Mouse (Mus musculus) layer of hippocampus, postnatal 10 days (tissue): ENCODE results near the gene Azgp1. TPM values are rescaled to one million over a fixed set of nuclear protein-coding genes. Genes with fewer than 3 reads are reported as not detected.
"Not testable (repeated sequence)": the region's sequence is repeated elsewhere in the genome, so short reads cannot be mapped to it uniquely, and the experiment has no call there.

Source experiments
- DNase-seq, 2 experiments: peaks; one replicate each; pipeline ENCODE4 v3.0.0; 2021; ENCODE audit warnings: low spot score in 2 of 2
- long read RNA-seq: library from polyadenylated mRNA; stranded (forward); transcript quantifications from one replicate; pipeline ENCODE4 v2.0.0, GENCODE M21; 2023
- total RNA-seq, 2 experiments: library from RNA; stranded (reverse); gene quantifications; 2 replicates each; pipeline ENCODE4 v1.2.3; 2021

The Azgp1 gene
- total RNA-seq, result not detected
- long read RNA-seq, result 0 reads

DNA sequence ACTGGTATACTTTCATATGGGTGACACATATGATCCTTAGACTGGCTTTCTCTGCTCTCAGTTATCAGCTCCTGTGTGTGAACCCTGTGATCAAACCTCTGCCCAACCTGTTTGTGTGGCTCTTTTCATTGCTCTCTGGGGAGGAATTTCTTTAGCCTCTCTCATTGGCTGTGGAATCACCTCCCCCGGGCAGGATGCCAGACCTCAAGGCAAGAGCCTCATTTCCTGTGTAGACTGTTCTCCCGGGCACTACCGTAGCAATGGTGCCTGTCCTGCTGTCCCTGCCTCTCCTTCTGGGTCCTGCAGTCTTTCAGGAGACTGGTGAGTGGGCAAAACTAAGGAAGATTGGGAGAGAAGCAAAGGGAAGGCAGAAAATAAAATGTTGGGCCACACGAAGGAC lies at the start of gene Azgp1:
Gene Azgp1, plus strand, starts transcription at position 221 of the 400 bp plus-strand sequence.
- DNase-seq, result no peak

- DNase-seq, result not testable (repeated sequence)
These were observed 47.4 kb upstream of the Azgp1 start for GRCm38 (mm10) chr5:137933934-137934333.

DNA sequence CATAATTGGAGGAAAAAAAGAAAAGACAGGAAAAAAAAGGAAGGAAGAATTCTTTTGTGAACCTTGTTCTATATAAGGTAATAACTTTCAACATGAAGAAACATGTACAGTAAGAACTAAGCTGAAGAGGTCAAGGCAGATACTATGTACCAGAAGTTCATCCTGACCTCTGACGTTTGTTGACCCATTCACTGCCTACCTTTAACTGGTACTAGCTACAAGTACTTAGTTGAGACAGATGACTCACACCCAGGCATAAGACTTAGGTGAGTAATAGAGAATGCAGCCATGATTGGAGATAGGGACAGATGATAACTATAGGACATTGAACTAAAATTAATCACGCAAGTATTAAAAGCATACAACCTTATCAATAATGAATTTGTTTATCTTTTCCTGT lies 44.8 kb upstream of the Azgp1 start:
- DNase-seq, result no peak

GRCm38 (mm10) chr5:137937238-137937637 lies 44.1 kb upstream of the Azgp1 start:
- no peak for DNase-seq

- DNase-seq, result no peak
These were observed 40.4 kb upstream of the Azgp1 start for GRCm38 (mm10) chr5:137940948-137941347.

- DNase-seq, result no peak
These were observed 38.2 kb upstream of the Azgp1 start for GRCm38 (mm10) chr5:137943133-137943532.

DNA sequence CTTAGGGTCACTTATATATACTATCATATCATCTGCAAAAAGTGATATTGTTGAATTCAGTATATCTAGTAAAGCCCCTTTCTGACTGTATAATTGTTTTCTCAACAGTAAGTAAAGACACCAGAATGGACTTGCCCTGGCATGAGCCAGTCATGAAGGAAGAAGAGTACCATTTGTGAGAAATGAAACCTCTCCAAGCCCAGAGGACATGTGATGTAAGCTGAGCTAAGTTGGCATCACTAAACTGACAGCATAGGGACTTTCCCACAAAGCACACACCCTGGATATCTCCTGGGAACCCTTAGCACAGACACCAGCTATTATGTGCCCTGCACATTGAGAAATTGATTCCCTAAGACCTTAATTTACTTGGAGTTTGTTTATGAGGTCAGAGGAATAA lies 34.0 kb upstream of the Azgp1 start:
- DNase-seq, result no peak

GRCm38 (mm10) chr5:137951218-137951617 lies 30.1 kb upstream of the Azgp1 start:
- DNase-seq, result peak; percentile 30 to 34

- DNase-seq, result no peak
These were observed 24.9 kb upstream of the Azgp1 start for GRCm38 (mm10) chr5:137956404-137956803.

DNA sequence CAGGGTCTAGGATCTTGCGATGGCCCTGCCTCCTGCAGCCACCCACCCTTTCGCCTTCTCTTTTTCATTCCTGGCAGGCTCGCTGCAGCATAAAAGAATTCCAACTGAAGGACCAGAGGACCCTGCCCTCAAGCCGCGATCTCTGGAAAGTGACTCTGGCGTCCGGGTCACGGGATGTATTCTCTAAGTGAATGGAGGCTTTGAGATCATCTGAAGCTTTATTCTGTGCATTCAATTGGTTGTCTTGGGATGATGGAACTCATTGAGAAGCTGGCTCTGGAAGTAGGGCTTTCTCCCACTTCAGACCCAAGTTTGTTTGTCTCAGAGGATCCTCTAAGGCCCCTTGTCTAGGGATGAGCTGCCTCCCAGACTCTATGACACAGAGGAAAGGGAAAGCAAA lies 18.4 kb upstream of the Azgp1 start, which contains the start of gene Gjc3:
Gene Gjc3, minus strand, starts transcription at position 154 of the 400 bp plus-strand sequence.
- DNase-seq, result no peak

DNA sequence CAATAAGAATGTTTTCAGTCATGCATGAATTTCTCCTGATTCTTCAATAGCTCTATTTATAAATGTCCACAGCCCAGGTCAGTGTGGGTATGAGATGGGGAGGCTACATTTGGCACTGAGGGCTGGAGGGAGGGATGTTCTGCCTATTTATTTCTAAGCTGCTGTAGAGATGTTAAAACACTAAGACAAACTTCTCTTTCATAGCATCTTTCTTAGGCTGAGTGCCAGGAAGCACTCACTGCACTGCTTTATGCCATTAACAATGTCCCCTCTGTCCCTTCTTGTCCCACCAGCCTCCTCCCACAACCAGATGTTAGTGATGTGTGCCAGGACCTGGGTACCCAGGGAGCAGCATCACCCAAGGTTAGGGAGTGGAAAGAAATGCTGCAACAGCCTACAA lies 14.8 kb upstream of the Azgp1 start:
- DNase-seq, result peak; percentile 6 to 16

- DNase-seq, result no peak
These were observed 8.2 kb upstream of the Azgp1 start for GRCm38 (mm10) chr5:137973161-137973560.

DNA sequence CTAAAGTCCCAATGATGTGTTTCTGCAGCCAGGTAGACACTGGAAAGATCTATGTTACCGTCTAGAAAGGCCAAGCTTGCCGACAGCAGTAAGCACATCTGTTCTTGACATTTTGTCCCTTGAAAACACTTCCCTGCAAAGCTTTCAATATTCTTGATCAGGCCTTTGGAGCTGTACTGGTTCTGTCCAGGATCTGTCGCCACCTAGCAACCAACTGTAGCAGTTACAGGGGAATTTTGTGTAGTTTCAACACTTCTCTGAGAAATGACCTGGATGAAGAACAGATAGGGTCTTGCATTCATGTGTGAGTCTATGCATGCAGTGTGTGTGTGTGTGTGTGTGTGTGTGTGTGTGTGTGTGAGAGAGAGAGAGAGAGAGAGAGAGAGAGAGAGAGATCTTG lies 7.6 kb upstream of the Azgp1 start:
- DNase-seq, result peak; percentile 17 to 41

DNA sequence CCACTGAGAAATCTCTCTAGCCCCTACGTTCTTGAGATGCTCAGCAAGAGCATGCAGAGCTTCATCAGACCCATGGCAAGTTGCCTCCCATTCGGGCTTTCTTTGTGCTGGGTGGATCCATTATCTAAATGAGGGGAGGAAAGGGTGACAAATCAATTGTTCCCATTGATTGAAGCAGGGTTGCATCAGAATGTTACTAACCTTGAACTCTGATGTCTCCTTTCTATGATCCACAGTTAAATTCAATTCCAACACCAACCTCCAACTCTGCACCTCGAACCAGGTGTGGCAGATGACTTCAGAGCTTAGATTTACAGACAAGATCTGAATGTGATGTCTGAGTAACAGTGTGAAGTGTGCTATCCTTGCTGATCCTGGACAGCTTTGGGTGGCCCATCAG lies 6.6 kb upstream of the Azgp1 start:
- no peak for DNase-seq

GRCm38 (mm10) chr5:137975434-137975833 lies 5.9 kb upstream of the Azgp1 start:
- DNase-seq, result no peak

DNA sequence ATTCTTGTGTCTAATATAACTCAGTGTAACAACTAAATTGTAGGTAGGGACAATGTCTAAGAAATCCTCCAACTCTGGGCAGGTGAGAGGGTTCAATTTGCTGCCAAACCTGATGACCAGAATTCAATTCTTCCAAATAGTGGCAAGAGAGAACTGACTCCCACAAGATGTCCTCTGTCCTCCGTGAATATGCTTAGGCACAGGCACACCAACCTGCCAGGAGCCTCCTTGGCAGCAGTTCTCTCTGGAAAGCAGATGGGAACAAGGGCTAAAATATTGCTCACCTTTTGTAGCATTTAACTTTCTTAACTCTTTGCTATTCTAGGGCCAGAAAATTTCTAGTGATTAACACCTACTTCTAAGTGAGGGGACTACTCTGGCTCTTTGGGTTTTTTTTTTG lies 4.0 kb upstream of the Azgp1 start:
- no peak for DNase-seq

DNA sequence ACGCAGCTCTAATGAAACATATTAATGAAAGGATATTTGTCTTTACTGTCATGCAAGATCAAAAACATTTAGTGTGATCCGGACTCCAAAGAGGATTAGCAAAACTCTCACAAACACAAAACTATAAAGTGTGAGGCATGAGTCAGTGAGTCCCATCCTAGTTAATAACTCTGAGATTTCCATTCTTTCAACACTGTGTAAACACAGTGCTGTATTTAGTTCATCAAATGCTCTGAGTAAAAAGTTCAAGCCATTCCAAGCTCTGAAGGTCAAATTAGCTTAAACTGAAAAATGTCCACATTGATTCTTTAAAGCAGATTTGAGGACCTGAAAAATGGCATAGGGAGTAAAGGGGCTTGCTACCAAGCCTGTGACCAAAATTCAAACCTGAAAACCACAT lies 2.2 kb upstream of the Azgp1 start:
- no peak for DNase-seq

GRCm38 (mm10) chr5:137986351-137986750 lies 5.0 kb downstream of the Azgp1 start:
- no peak for DNase-seq

DNA sequence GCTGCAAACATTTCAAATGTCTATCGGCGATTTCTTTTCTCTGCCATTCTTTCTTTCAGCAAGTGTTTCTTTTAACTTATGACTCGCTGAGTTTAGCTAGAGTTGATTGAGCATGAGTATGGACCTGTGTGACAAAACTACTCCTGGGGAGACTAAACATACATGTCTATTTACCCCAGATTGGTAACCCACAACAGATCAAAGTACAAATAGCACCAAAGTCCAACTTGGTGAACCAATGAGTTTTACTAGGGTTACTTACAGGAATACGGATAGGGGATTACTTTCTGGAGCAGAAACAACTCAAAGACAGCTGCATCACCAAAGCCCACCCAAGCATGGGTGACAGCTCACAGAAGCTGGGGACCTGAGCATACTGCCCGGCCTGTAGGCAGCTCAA lies 28.1 kb downstream of the Azgp1 start:
- DNase-seq, result no peak

DNA sequence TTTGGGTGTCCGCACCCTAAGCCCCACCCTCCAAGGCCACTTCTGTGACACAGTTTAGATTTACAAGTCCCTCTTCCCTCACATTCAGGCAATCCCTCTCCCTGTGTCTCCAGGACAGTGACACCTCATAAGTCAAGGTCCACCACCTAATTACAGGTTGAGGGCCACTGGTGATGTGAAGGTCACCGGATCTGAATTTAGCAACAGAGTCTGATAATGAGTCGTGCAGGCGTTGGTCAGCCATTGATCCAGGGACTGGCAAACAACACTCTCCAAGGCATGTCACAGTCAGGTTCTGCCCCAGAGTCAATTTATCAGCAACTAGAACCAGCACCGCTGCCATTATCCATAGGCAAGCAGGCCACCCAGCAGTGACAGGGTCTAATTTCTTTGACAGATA lies 31.1 kb downstream of the Azgp1 start:
- no peak for DNase-seq

DNA sequence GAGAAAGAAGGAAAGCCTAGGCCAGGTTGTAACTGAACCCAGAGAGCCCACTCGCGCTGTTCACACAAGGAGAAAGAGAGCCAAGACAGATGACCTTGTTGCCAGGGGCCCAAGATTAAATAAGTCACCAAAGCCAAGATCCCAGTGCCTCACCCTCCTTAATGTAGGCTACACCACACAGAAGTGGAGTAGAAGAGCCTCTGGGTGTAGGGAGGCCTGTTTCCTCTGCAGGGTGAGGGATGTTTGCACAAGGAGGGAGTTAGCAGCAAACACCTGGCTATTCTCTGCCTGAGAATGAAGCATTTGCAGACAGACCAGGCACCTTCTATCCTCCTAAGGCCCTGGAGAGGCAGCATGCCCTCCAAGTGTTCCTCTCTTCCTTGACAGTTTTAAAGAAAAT lies 35.2 kb downstream of the Azgp1 start:
- no peak for DNase-seq

GRCm38 (mm10) chr5:138016997-138017396 lies 35.7 kb downstream of the Azgp1 start:
- no peak for DNase-seq

DNA sequence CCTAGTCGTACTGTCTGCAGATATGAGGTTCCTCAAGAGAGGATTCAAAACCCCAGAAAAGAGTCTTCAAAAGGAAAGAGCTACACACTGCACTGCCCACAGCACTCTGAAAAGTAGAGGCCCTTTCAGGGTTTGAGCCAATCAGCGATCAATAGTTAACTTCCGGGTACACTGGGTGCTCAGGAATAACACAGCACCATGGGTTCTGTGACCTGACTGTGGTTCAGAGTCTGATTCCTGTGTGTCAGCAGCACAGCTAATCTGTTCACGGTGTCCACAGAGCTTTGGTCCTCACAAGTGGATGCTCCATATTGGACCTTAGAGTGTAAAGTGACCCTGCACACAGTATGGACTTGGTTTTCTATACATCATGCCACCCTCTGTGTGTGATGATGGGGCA lies 38.3 kb downstream of the Azgp1 start:
- not testable (repeated sequence) for DNase-seq

- not testable (repeated sequence) for DNase-seq
These were observed 39.7 kb downstream of the Azgp1 start, which contains the start of the genes Smok3a and Smok3b for GRCm38 (mm10) chr5:138020961-138021479. Gene Smok3a (plus strand): TSS chr5:138021261. Gene Smok3b (plus strand): TSS chr5:138021429.
